Mouse (Mus musculus) erythroblast, adult 5-6 weeks (primary cell): ENCODE measurements around the gene Sez6l2. TPM values are rescaled to one million over a fixed set of nuclear protein-coding genes. Genes with fewer than 3 reads are reported as not detected.

Experiments
- ATAC-seq: replicated peaks from 2 replicates; pipeline ENCODE4 v1.8.0; 2016; ENCODE audit warnings: moderate number of reproducible peaks, mild to moderate bottlenecking, moderate TSS enrichment, inconsistent platforms; ENCODE audit not compliant: poor library complexity, low FRiP score, severe bottlenecking
- total RNA-seq, 2 experiments: library from RNA; stranded (forward) in 1 of 2; stranded (reverse) in 1 of 2; fragments of 150-400 nt in 1 of 2; fragments of 200-764, 138-1000 nt in 1 of 2; gene quantifications; 2 replicates each; pipeline versions ENCODE4 v1.2.3 to v1.2.4; 2015 to 2017; ENCODE audit warnings: low replicate concordance in 2 of 2

Sez6l2 gene
- total RNA-seq, 2 experiments from 2014 or later: not detected

- no peak for ATAC-seq
Measured at GRCm38 (mm10) chr7:127003620-127004019, 53.3 kb downstream of the Sez6l2 start.

GRCm38 (mm10) chr7:127004122-127004875, 53.9 kb downstream of the Sez6l2 start:
- no peak for ATAC-seq

GRCm38 (mm10) chr7:127007313-127008024, 57.1 kb downstream of the Sez6l2 start:
- ATAC-seq: no peak

- ATAC-seq: peak; percentile 51
Measured at GRCm38 (mm10) chr7:127008239-127009019, 58.1 kb downstream of the Sez6l2 start.

GRCm38 (mm10) chr7:127009307-127010085, 59.1 kb downstream of the Sez6l2 start:
- no peak for ATAC-seq

GRCm38 (mm10) chr7:127011051-127011450, 60.7 kb downstream of the Sez6l2 start:
- no peak for ATAC-seq

GRCm38 (mm10) chr7:127011717-127012116, 61.4 kb downstream of the Sez6l2 start:
- no peak for ATAC-seq

GRCm38 (mm10) chr7:127012374-127012773, 62.0 kb downstream of the Sez6l2 start:
- no peak for ATAC-seq

GRCm38 (mm10) chr7:127012845-127013244, 62.5 kb downstream of the Sez6l2 start:
- ATAC-seq: no peak

GRCm38 (mm10) chr7:127013385-127013784, 63.0 kb downstream of the Sez6l2 start:
- no peak for ATAC-seq

- ATAC-seq: 0 out of 2 replicates have a peak, but pooled peaks have one; percentile 23
Measured at GRCm38 (mm10) chr7:127014320-127014719, 64.0 kb downstream of the Sez6l2 start, which contains the start of gene Mvp. Gene Mvp (minus strand): TSS chr7:127014621.

- no peak for ATAC-seq
Measured at GRCm38 (mm10) chr7:127014993-127015392, 64.6 kb downstream of the Sez6l2 start.

GRCm38 (mm10) chr7:127016081-127016480, 65.7 kb downstream of the Sez6l2 start:
- ATAC-seq: peak; percentile 30

GRCm38 (mm10) chr7:127016481-127016485, 65.9 kb downstream of the Sez6l2 start, which contains the start of gene Pagr1b:
Gene Pagr1b (minus strand): TSS chr7:127016484.
- no peak for ATAC-seq

- peak; percentile 66 for ATAC-seq
Measured at GRCm38 (mm10) chr7:127016486-127016938, 66.1 kb downstream of the Sez6l2 start.

- ATAC-seq: peak; percentile 70
Measured at GRCm38 (mm10) chr7:127016971-127017949, 66.9 kb downstream of the Sez6l2 start, which contains the start of gene Pagr1a. Gene Pagr1a (minus strand): TSS chr7:127017352.

- no peak for ATAC-seq
Measured at GRCm38 (mm10) chr7:127017950-127018345, 67.6 kb downstream of the Sez6l2 start.

GRCm38 (mm10) chr7:127018416-127019305, 68.3 kb downstream of the Sez6l2 start:
- no peak for ATAC-seq
